Mouse (Mus musculus): ENCODE results near the gene Gm49711.

- no peak for TF ChIP-seq CTCF (IDR thresholded peaks at IDR 0.05; ENCODE audit: low read depth, low read length)
- no peak for TF ChIP-seq GATA1 (IDR thresholded peaks at IDR 0.05; ENCODE audit: borderline replicate concordance, low read length)
- no peak for TF ChIP-seq TAL1 (conservative IDR thresholded peaks at IDR 0.05; ENCODE audit: low read depth, low read length)
These were observed 121.2 kb downstream of the Gm49711 start for GRCm38 (mm10) chr16:92179306-92179705.

All from G1E (cell line).